Comparison of ENCODE assay signal across 9 mouse cellular contexts in the genomic region with DNA sequence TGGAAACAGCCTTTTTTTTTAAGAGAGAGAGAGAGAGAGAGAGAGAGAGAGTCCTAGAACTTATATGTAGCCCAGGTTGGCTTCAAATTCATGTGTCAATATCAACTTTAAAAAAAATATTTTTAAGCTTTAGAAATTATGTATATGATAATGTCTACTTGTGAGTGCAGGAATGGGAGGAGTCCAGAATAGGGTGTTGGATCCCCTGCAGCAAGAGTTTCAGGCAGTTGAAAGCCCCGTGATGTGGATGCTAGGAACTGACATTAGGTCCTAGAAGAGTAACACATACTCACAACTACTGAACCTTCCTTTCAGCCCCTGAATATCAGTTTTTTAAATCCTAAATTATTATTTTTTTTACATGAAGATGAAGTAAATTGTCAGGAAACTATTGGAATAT. TPM values are rescaled to one million over a fixed set of nuclear protein-coding genes. Genes with fewer than 3 reads are reported as not detected.
A peak's percentile ranks its signal among the peaks of the same experiment; 100 is the strongest.
DNase-seq lines count a peak whose midpoint lies in the region; ATAC-seq and TF ChIP-seq lines count a peak whose summit lies in the region.
"Had no signal": no experiment of that assay in that cellular context is flagged by ENCODE, and none has a peak within 500 bp of the region (broad histone marks: within the 10 kb centered on the region; RNA-seq: fewer than 3 reads in every experiment).

No protein-coding gene starts in this region.

- H3K9me3 ChIP-seq in neural tube, embryonic 12.5 days: no peaks in the 10 kb centered on the region
- no peaks in the 10 kb centered on the region for H3K9me3 ChIP-seq in liver, embryonic 14.5 days (ENCODE audit: control insufficient read depth, low read length)

- H3K4me3 ChIP-seq in neural tube, embryonic 12.5 days: no peak overlapping the region
- H3K4me3 ChIP-seq in liver, embryonic 14.5 days (ENCODE audit: insufficient read depth in 1 of 2, low read depth in 2 of 2, low read length in 2 of 2): peak overlapping the region; percentile 25 to 84; a peak in 3 of 4 replicates

- DNase-seq in heart, adult 11 months: peak; percentile 56
- no peak for DNase-seq in heart, adult 9 months (ENCODE audit: low spot score in 2 of 2)
- no peak for DNase-seq in neural tube, embryonic 10.5 days (ENCODE audit: extremely low spot score, low spot score)
- no peak for DNase-seq in liver, embryonic 14.5 days (ENCODE audit: low read depth in 3 of 3, low spot score in 3 of 3)
- DNase-seq in left cerebral cortex, postnatal 36 days (ENCODE audit: low spot score in 2 of 2): no peak
- DNase-seq in adrenal gland, adult (ENCODE audit: inconsistent age in 2 of 2, low spot score in 1 of 2): no peak
- DNase-seq: layer of hippocampus, adult 9-11 months had no signal

- H3K27ac ChIP-seq in neural tube, embryonic 12.5 days: no peak overlapping the region
- no peak overlapping the region for H3K27ac ChIP-seq in liver, embryonic 14.5 days

- H3K36me3 ChIP-seq in neural tube, embryonic 12.5 days: peaks cover 10% of the 10 kb centered on the region
- H3K36me3 ChIP-seq in liver, embryonic 14.5 days (replicated peaks; ENCODE audit: control insufficient read depth, insufficient read depth, low read depth): peaks cover 14% of the 10 kb centered on the region

- no peak for TF ChIP-seq CTCF in liver, embryonic 14.5 days (IDR thresholded peaks at IDR 0.05; ENCODE audit: low read depth)

- H3K27me3 ChIP-seq in neural tube, embryonic 12.5 days (replicated peaks): no peaks in the 10 kb centered on the region
- no peaks in the 10 kb centered on the region for H3K27me3 ChIP-seq in liver, embryonic 14.5 days (ENCODE audit: control insufficient read depth, insufficient read depth, low read length)

- no peak overlapping the region for H3K9ac ChIP-seq in neural tube, embryonic 12.5 days
- H3K9ac ChIP-seq in liver, embryonic 14.5 days (replicated peaks): peak overlapping the region; percentile 96

- TF ChIP-seq EP300 in liver, embryonic 14.5 days (IDR thresholded peaks at IDR 0.05; ENCODE audit: low read depth): no peak

- H3K4me1 ChIP-seq in neural tube, embryonic 12.5 days: peaks cover 3% of the 10 kb centered on the region; the same call in 1 of the 2 replicates
- H3K4me1 ChIP-seq in liver, embryonic 14.5 days (replicated peaks; ENCODE audit: control insufficient read depth in 2 of 2, insufficient read depth in 2 of 2, low read length in 1 of 2): peaks cover 11 to 12% of the 10 kb centered on the region in 2 experiments

- 70% methylated on average over 1 of the region's 1 CpGs for WGBS in neural tube, embryonic 12.5 days
- WGBS in liver, embryonic 14.5 days (ENCODE audit: insufficient replicate concordance): 41% methylated on average over 1 of the region's 1 CpGs

- ATAC-seq in neural tube, embryonic 12.5 days (ENCODE audit: low FRiP score, low read depth): no peak
- ATAC-seq in liver, embryonic 14.5 days (ENCODE audit: insufficient read depth): no peak
- ATAC-seq in megakaryocyte progenitor cell, adult 5-6 weeks (replicated peaks; ENCODE audit: poor library complexity): no peak

- peak overlapping the region; percentile 70 for H3K4me2 ChIP-seq in neural tube, embryonic 12.5 days (replicated peaks)
- H3K4me2 ChIP-seq in liver, embryonic 14.5 days (ENCODE audit: low read depth): peak overlapping the region; percentile 77

- intact Hi-C loops in left cerebral cortex, postnatal 36 days (cut with DNase I): no loop called here

RNA-seq across cellular contexts. Expression of gene Arnt, which starts 1.4 kb away (rescaled TPM):
- 28.9 and 33.2 TPM in 2 replicates for polyA plus RNA-seq in neural tube, embryonic 12.5 days (2016; fragmentation: Nextera tagmentation; extraction: Ambion mirVana)
- polyA plus RNA-seq in liver, embryonic 14.5 days (2012; rRNA removed): 9.9 and 11.3 TPM in 2 replicates
- 10.2 and 10.9 TPM in 2 replicates for polyA plus RNA-seq in liver, embryonic 14.5 days (2014; fragmentation: Nextera tagmentation; extraction: Ambion mirVana)
- 19.3 and 23.6 TPM in 2 replicates for total RNA-seq in megakaryocyte progenitor cell, adult 5-6 weeks (2015)
- total RNA-seq in megakaryocyte progenitor cell, adult 5-6 weeks (2017): 14.7 and 21.4 TPM in 2 replicates
- total RNA-seq in left cerebral cortex, postnatal 36 days (2021): 10 to 100 TPM; 27.4 to 46.1 TPM

RNA-seq across cellular contexts. Expression of gene 4930558C23Rik, which starts 32.9 kb away (rescaled TPM):
- polyA plus RNA-seq in neural tube, embryonic 12.5 days (2016; fragmentation: Nextera tagmentation; extraction: Ambion mirVana): not detected in 2 replicates
- not detected in 2 replicates for polyA plus RNA-seq in liver, embryonic 14.5 days (2012; rRNA removed)
- polyA plus RNA-seq in liver, embryonic 14.5 days (2014; fragmentation: Nextera tagmentation; extraction: Ambion mirVana): not detected in 2 replicates
- not detected in 2 replicates for total RNA-seq in megakaryocyte progenitor cell, adult 5-6 weeks (2015)
- total RNA-seq in megakaryocyte progenitor cell, adult 5-6 weeks (2017): not detected in 2 replicates
- not detected for total RNA-seq in left cerebral cortex, postnatal 36 days (2021)
